Mouse (Mus musculus) adrenal gland, adult 18-20 months (tissue): ENCODE measurements around the gene Med22. TPM values are rescaled to one million over a fixed set of nuclear protein-coding genes. Genes with fewer than 3 reads are reported as not detected.

Experiments used
- DNase-seq, 2 experiments: peaks; one replicate each; pipeline ENCODE4 v3.0.0; 2021 to 2022; ENCODE audit warnings: low spot score in 2 of 2
- total RNA-seq, 2 experiments: library from RNA; stranded (reverse); gene quantifications; 1 replicate in 1 of 2; 2 replicates in 1 of 2; pipeline ENCODE4 v1.2.3; 2021

Gene Med22
- total RNA-seq, 2 experiments from 2014 or later, result 49.6 to 51.7 TPM

GRCm38 (mm10) chr2:26878571-26878970 lies 31.9 kb downstream of the Med22 start:
- no peak for DNase-seq

DNA sequence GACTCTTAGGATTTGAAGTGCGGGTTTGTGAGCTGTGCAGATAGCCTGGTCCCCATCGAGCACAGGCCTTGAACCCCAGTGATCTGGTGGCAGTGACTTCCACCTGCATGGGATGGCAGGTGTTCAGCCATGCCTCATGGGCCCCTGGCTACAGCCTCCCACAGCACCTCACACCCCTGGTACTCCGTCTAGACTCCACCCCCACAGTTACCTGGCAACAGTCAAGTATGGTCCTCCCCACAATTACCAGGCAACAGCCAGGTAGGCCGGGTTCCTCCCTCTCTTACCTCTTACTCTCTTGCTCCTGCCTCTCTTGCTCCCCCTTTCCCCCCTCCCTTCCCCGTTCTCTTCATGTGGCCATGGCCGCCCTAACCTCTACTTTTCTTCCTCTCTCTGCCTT lies 39.8 kb downstream of the Med22 start:
- no peak for DNase-seq

- DNase-seq, result no peak
Observed at GRCm38 (mm10) chr2:26864879-26865278, 45.6 kb downstream of the Med22 start, which contains the start of gene Abo. Gene Abo, minus strand, starts transcription at chr2:26864979.

GRCm38 (mm10) chr2:26862856-26863255 lies 47.6 kb downstream of the Med22 start:
- no peak for DNase-seq

Other genes with a start within 250 kb of the Med22 start
- not detected for gene Lcn4, start 239.4 kb downstream of the Med22 start, total RNA-seq
- gene Abo, start 45.7 kb downstream of the Med22 start, total RNA-seq, result not detected
- 10 to 100 TPM; 25.9 to 35.5 TPM for gene Surf6, start 7.8 kb downstream of the Med22 start, total RNA-seq
- gene Rpl7a, start 87 bp upstream of the Med22 start, total RNA-seq, result 100 to 1,000 TPM; 490 to 502 TPM
- gene Surf2, start 5.7 kb upstream of the Med22 start, total RNA-seq, result 10 to 100 TPM; 38.8 to 43.5 TPM
- gene Surf1, start 5.9 kb upstream of the Med22 start, total RNA-seq, result 100 to 1,000 TPM; 108 to 115 TPM
- 100 to 1,000 TPM; 129 to 195 TPM for gene Surf4, start 23.3 kb upstream of the Med22 start, total RNA-seq
- under 1 TPM; 0.19 to 0.63 TPM for gene Stkld1, start 23.4 kb upstream of the Med22 start, total RNA-seq
- 10 to 100 TPM; 38.5 to 41.3 TPM for gene Rexo4, start 53.7 kb upstream of the Med22 start, total RNA-seq
- not detected for gene Adamts13, start 62.7 kb upstream of the Med22 start, total RNA-seq
- 10 to 100 TPM; 46.9 to 62.8 TPM for gene Cacfd1, start 99.2 kb upstream of the Med22 start, total RNA-seq
- 1 to 10 TPM in 1 of 2 experiments, under 1 TPM in 1; 0.33 to 1.1 TPM for gene Slc2a6, start 117.3 kb upstream of the Med22 start, total RNA-seq
- gene Mymk, start 161.5 kb upstream of the Med22 start, total RNA-seq, result not detected
- gene Adamtsl2, start 168.7 kb upstream of the Med22 start, total RNA-seq, result 10 to 100 TPM; 20.4 to 23.7 TPM
- gene Fam163b, start 231.8 kb upstream of the Med22 start, total RNA-seq, result 1 to 10 TPM; 2.4 to 2.9 TPM